Mouse (Mus musculus) gastrocnemius, adult 2 months (tissue): ENCODE results near the gene Coro2a. TPM values are rescaled to one million over a fixed set of nuclear protein-coding genes. Genes with fewer than 3 reads are reported as not detected.
"Not testable (repeated sequence)": the region's sequence is repeated elsewhere in the genome, so short reads cannot be mapped to it uniquely, and the experiment has no call there.

Source experiments
- DNase-seq: peaks from one replicate; pipeline ENCODE4 v3.0.0; 2022
- H3K27ac ChIP-seq: fragments of 200-600 bp; 2 replicates; pipeline ENCODE4 v1.8.1; 2022; ENCODE audit warnings: mild to moderate bottlenecking
- H3K4me3 ChIP-seq: fragments of 200-600 bp; 2 replicates; pipeline ENCODE4 v1.8.1; 2022; ENCODE audit warnings: mild to moderate bottlenecking, moderate library complexity
- CTCF ChIP-seq: fragments of 200-600 bp; IDR thresholded peaks from 2 replicates; pipeline ENCODE4 v1.8.1; 2022; ENCODE audit warnings: antibody characterized with exemption, mild to moderate bottlenecking, moderate library complexity
- intact Hi-C: fragments of 180-260 bp; cut with DNase I; formaldehyde crosslinking; loops from one replicate; pipeline ENCODE4 v1.15.1; 2025
- total RNA-seq, 2 experiments: library from RNA; stranded (reverse); gene quantifications; 2 replicates each; pipeline ENCODE4 v1.2.3; 2021

Gene Coro2a
- total RNA-seq, 2 experiments from 2014 or later = 0.10 to 0.39 TPM

DNA sequence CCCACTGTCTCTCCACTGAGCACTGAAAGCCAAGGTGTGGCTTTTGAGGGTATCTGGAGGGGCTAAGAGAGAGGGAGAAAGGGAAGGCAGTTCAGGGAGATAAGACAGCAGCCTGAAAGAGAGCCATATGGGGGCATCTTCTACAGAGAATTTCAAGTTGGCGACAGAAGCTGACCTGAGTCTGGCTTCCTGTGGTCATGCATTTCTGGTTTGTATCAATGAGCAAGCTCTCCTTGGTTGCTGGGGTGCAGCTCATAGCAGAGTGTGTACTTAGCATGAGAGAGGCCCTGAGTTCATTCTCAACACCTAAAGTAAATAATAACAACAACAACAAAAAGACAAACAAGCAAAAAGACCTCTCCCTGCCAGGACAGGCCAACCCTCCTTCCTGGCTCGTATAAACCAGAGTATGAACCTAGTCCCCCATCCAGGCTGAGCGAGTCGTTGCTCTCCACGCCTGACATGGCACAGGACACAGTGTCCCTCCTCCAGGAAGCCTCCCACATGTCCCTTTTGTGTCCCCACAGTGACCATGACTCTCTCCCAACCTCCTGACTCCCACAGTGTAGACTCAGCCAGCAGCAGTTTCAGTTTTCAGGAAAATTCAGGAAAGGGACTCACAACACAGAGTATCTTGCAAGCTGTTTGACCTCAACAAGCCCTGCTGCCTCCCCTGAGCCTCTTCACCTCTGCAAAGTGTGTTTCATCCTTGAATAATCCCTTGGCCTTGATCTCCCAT lies 11.9 kb downstream of the Coro2a start:
- Histone ChIP-seq H3K27ac (no peak overlapping the region), H3K4me3 (no peak overlapping the region)
- DNase-seq = no peak
- intact Hi-C loops = no loop called here
- no peak for TF ChIP-seq CTCF

DNA sequence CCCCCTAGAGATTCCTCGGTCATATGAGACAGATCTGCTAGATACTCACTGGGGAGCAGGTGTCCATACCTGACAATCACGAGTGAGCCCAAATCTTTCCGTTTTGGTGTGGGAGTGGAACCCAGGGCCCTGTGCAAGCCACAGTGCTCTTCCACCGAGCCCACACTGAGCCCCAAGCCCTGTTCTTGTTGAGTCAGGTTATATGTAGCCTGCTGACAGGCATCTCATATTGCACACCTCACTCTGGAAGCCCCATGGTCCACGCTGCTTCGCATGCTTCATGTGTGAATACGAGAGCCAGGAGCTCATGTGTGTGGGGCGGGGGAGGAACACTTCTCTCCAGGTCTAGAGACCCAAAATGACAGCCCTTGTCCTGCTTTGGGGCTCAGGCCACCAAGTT lies 12.9 kb downstream of the Coro2a start:
- intact Hi-C loops = no loop called here
- no peak overlapping the region for H3K27ac ChIP-seq
- H3K4me3 ChIP-seq = no peak overlapping the region
- TF ChIP-seq CTCF = no peak
- DNase-seq = no peak

DNA sequence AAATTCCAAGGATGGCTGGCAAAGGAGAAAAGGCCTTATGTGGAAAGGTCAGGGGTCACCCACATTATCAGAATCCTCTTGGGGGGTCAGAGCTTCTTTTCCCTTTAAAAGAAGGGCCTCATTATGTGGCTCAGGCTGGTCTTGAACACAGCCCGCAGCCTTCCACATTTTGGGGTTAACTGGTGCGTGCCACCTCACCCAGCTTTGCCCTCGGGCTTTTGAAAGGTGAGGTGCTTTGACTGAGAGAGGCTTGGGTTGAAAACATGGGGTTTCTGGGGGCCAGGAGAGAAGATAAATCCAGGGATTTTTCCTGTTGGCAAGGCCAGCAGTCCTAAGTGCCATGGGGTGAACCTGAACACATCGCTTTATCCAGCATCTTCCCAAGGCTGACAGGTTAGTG lies 15.5 kb downstream of the Coro2a start:
- Histone ChIP-seq H3K27ac (no peak overlapping the region), H3K4me3 (no peak overlapping the region)
- intact Hi-C loops = no loop called here
- no peak for DNase-seq
- TF ChIP-seq CTCF = no peak

DNA sequence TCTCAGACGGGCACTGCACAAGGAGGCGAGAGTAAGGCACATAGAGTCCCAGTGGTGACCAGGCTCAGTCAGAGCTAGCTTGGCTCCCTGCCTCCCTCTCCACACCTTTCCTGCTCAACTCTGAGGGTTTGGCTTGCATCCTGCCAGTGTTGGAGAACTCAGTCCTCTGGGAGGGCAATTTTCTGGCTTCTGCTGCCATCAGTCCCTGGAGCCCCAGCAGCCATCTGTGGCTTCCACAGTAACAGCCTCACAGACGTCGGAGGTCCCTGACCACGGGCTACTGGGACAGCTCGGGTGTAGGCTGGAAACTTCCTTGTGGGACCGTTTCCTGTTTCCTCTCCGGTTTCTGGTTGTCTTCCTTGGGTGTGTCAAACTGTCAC lies 16.2 kb downstream of the Coro2a start:
- H3K4me3 ChIP-seq = no peak overlapping the region
- no peak for DNase-seq
- intact Hi-C loops = loop anchor here (1.0 kb wide), 1 partner anchor 12 kb away; no protein-coding TSS in a partner anchor
- no peak overlapping the region for H3K27ac ChIP-seq
- TF ChIP-seq CTCF = no peak

DNA sequence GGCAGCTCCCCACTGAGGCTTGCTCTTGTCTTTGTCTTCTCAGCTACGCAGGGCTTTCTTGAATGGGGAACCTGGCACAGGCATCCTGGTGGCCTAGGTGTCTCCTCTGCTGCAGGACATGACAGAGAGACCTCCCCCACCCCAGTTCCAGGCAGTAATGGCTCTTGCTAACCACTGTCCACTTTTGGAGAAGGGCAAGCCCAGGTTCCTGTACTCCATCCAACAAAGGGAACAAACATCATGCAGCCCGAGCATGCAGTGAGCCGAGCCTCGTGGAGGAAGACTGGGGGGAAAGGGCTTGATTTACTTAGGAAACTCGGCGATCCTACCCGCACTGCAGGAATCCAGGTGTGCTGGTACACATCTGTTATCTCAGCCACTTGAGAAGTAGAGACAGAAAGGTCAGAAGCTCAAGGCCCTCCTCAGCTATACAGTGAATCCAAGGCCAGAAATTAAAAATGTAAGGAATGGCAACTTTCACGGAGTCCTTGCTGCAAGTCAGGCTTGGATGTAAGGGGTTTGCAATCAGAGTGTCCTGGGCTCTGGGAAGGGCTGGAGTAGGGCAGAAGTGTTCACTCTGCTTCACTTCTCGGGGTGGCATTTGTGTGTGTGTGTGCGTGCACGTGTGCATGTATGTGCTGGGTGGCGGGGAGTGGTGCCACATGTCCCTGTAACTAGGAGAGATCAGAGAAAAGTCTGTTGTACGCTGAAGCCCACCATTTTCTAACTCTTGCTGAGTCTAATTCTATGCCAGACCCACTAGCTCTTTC lies 16.8 kb downstream of the Coro2a start:
- Histone ChIP-seq H3K27ac (no peak overlapping the region), H3K4me3 (no peak overlapping the region)
- TF ChIP-seq CTCF = no peak
- intact Hi-C loops = loop anchor here (1.0 kb wide), 1 partner anchor 11 kb away; no protein-coding TSS in a partner anchor
- DNase-seq = no peak

DNA sequence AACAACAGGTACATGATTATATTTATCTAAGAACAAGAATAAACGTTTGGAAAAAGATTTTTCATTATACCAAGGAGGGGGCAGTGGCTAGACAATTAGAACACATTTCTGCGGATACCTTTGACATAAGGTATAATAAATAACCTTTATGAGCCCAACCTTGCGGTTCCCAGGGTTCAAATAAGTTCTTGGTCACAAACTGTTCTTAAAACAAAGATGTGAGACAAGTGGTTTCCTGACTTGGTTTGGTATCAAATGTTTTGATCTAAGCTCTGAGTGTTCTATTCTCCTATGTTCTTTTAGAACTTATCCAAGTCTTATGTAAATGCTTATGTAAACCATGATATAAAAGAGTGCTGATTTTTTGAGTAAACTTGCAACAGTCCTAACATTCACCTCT lies 17.5 kb downstream of the Coro2a start:
- intact Hi-C loops, H3K27ac ChIP-seq, DNase-seq, H3K4me3 ChIP-seq: not testable (repeated sequence)

DNA sequence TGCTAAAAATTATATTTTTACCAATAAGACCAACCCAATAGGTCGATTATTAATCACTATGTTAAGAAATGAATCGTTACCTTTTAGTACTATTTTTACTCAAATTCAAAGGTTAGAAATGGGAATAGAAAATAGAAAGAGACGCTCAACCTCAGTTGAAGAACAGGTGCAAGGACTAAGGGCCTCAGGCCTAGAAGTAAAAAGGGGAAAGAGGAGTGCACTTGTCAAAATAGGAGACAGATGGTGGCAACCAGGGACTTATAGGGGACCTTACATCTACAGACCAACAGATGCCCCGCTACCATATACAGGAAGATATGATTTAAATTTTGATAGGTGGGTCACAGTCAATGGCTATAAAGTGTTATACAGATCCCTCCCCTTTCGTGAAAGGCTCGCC lies 17.9 kb downstream of the Coro2a start:
- not testable (repeated sequence) for DNase-seq

DNA sequence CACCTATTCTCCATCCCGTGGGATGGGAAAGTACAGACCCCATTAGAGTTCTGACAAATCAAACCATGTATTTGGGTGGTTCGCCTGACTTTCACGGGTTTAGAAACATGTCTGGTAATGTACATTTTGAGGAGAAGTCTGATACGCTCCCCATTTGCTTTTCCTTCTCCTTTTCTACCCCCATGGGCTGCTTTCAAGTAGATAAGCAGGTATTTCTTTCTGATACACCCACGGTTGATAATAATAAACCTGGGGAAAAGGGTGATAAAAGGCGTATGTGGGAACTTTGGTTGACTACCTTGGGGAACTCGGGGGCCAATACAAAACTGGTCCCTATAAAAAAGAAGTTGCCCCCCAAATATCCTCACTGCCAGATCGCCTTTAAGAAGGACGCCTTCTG lies 20.0 kb downstream of the Coro2a start:
- H3K4me3 ChIP-seq, H3K27ac ChIP-seq, intact Hi-C loops, DNase-seq: not testable (repeated sequence)

More for the DNA sequence above, 17.9 kb downstream of the Coro2a start:
- H3K4me3 ChIP-seq, intact Hi-C loops, H3K27ac ChIP-seq: not testable (repeated sequence)

DNA sequence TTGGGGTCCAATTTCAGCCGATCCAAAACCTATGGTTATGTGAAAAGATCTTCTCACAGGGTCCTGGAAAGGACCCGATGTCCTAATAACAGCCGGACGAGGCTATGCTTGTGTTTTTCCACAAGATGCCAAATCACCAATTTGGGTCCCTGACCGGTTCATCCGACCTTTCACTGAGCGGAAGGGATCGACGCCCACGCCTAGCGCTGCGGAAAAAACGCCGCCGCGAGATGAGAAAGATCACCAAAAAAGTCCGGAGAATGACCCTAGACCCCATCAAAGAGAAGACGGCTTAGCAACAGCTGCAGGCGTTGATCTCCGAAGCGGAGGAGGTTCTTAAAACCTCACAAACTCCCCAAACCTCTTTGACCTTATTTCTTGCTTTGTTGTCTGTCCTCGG lies 20.4 kb downstream of the Coro2a start:
- H3K27ac ChIP-seq, H3K4me3 ChIP-seq, intact Hi-C loops, DNase-seq: not testable (repeated sequence)

DNA sequence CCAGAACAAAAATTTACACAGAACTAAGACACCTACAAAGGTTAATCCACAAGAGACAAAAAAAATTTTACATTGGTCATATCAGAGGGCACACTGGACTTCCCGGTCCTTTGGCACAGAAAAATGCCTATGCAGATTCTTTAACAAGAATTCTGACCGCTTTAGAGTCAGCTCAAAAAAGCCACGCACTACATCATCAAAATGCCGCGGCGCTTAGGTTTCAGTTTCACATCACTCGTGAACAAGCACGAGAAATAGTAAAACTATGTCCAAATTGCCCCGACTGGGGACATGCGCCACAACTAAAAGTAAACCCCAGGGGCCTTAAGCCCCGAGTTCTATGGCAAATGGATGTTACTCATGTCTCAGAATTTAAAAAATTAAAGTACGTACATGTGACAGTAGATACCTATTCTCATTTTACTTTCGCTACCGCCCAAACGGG lies 21.2 kb downstream of the Coro2a start:
- intact Hi-C loops, DNase-seq, H3K27ac ChIP-seq, H3K4me3 ChIP-seq: not testable (repeated sequence)

DNA sequence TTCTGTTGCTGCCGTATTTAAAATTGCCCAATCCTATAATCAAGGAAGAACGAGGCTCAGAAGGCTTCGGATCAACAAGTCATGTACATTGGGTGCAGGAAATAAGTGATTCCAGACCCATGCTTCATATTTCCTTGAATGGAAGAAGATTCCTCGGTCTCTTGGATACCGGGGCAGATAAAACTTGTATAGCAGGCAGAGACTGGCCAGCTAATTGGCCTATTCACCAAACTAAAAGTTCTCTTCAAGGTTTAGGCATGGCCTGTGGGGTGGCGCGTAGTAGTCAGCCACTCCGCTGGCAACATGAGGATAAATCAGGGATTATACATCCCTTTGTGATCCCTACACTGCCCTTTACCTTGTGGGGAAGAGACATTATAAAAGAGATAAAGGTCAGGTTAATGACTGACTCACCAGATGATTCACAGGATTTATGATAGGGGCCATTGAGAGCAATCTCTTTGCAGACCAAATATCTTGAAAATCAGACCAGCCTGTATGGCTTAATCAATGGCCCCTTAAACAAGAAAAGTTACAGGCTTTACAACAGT lies 23.1 kb downstream of the Coro2a start:
- DNase-seq, H3K4me3 ChIP-seq, intact Hi-C loops, H3K27ac ChIP-seq: not testable (repeated sequence)

DNA sequence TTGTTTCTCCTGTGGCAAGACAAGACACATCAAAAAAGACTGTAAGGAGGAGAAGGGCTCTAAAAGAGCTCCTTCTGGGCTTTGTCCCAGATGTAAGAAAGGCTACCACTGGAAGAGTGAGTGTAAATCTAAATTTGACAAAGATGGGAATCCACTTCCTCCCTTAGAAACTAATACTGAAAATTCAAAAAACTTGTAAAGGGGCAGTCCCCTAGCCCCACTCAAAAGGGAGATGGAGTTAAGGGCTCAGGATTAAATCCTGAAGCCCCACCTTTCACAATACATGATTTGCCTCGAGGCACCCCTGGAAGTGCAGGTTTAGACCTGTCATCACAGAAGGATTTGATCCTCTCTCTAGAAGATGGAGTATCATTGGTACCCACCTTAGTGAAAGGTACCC lies 23.8 kb downstream of the Coro2a start:
- intact Hi-C loops = no loop called here
- no peak for TF ChIP-seq CTCF
- H3K27ac ChIP-seq = no peak overlapping the region
- no peak for DNase-seq
- no peak overlapping the region for H3K4me3 ChIP-seq

DNA sequence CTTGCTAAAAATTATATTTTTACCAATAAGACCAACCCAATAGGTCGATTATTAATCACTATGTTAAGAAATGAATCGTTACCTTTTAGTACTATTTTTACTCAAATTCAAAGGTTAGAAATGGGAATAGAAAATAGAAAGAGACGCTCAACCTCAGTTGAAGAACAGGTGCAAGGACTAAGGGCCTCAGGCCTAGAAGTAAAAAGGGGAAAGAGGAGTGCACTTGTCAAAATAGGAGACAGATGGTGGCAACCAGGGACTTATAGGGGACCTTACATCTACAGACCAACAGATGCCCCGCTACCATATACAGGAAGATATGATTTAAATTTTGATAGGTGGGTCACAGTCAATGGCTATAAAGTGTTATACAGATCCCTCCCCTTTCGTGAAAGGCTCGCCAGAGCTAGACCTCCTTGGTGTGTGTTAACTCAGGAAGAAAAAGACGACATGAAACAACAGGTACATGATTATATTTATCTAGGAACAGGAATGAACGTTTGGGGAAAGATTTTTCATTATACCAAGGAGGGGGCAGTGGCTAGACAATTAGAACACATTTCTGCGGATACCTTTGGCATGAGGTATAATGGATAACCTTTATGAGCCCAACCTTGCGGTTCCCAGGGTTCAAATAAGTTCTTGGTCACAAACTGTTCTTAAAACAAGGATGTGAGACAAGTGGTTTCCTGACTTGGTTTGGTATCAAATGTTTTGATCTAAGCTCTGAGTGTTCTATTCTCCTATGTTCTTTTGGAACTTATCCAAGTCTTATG lies 26.3 kb downstream of the Coro2a start:
- intact Hi-C loops, DNase-seq, H3K4me3 ChIP-seq, H3K27ac ChIP-seq: not testable (repeated sequence)
